ENCODE assay signal across 9 mouse cellular contexts in genomic region chr17:80004345-80005239, GRCm38 (mm10). TPM values are rescaled to one million over a fixed set of nuclear protein-coding genes. Genes with fewer than 3 reads are reported as not detected.
DNase-seq lines count a peak whose midpoint lies in the region; ATAC-seq and TF ChIP-seq lines count a peak whose summit lies in the region.
"Had no signal": no experiment of that assay in that cellular context is flagged by ENCODE, and none has a peak within 500 bp of the region (broad histone marks: within the 10 kb centered on the region; RNA-seq: fewer than 3 reads in every experiment).

No protein-coding gene starts in this region.

- H3K36me3 ChIP-seq in kidney, adult 2 months (ENCODE audit: control insufficient read depth, insufficient read depth, low read length), result no peaks in the 10 kb centered on the region
- H3K36me3 ChIP-seq in kidney, embryonic 16.5 days (ENCODE audit: insufficient read depth, low read length), result no peaks in the 10 kb centered on the region
- H3K36me3 ChIP-seq in forebrain, postnatal 0 days (ENCODE audit: insufficient read depth), result no peaks in the 10 kb centered on the region
- no peaks in the 10 kb centered on the region for H3K36me3 ChIP-seq in hindbrain, postnatal 0 days (ENCODE audit: insufficient read depth, low read length)
- H3K36me3 ChIP-seq in liver, embryonic 11.5 days (ENCODE audit: control insufficient read depth, insufficient read depth, low read length), result no peaks in the 10 kb centered on the region
- H3K36me3 ChIP-seq: neural tube, embryonic 12.5 days had no signal

- 42% methylated on average over 17 of the region's 17 CpGs for WGBS in kidney, adult 2 months
- WGBS in kidney, embryonic 16.5 days, result 46% methylated on average over 17 of the region's 17 CpGs
- WGBS in forebrain, postnatal 0 days, result 44% methylated on average over 17 of the region's 17 CpGs
- 46% methylated on average over 17 of the region's 17 CpGs for WGBS in hindbrain, postnatal 0 days
- 39% methylated on average over 17 of the region's 17 CpGs for WGBS in liver, embryonic 11.5 days

- no peak for TF ChIP-seq POLR2A in kidney, adult 2 months (IDR thresholded peaks at IDR 0.05; ENCODE audit: low read depth, low read length)

- no peaks in the 10 kb centered on the region for H3K4me1 ChIP-seq in kidney, adult 2 months (ENCODE audit: control insufficient read depth, insufficient read depth, low read length)
- H3K4me1 ChIP-seq in kidney, embryonic 16.5 days (ENCODE audit: insufficient read depth, low read length), result peaks cover 30% of the 10 kb centered on the region
- peaks cover 2% of the 10 kb centered on the region; the same call in 1 of the 2 replicates for H3K4me1 ChIP-seq in brown adipose tissue, adult 24 weeks (ENCODE audit: control insufficient read depth, insufficient read depth, insufficient read length, low read length)
- peaks cover 8% of the 10 kb centered on the region; the same call in 1 of the 2 replicates for H3K4me1 ChIP-seq in forebrain, postnatal 0 days (ENCODE audit: insufficient read depth)
- peaks cover 5% of the 10 kb centered on the region; the same call in 1 of the 2 replicates for H3K4me1 ChIP-seq in hindbrain, postnatal 0 days (ENCODE audit: insufficient read depth, low read length)
- H3K4me1 ChIP-seq in liver, embryonic 11.5 days (replicated peaks; ENCODE audit: control insufficient read depth, insufficient read depth, low read length), result no peaks in the 10 kb centered on the region

- H3K4me3 ChIP-seq in kidney, adult 2 months (ENCODE audit: insufficient read depth, low read depth, low read length), result no peak overlapping the region
- no peak overlapping the region for H3K4me3 ChIP-seq in kidney, embryonic 16.5 days (ENCODE audit: low read length)
- no peak overlapping the region for H3K4me3 ChIP-seq in brown adipose tissue, adult 24 weeks (ENCODE audit: insufficient read depth, low read depth, low read length)
- H3K4me3 ChIP-seq in forebrain, postnatal 0 days (ENCODE audit: low read depth, low read length), result no peak overlapping the region
- no peak overlapping the region for H3K4me3 ChIP-seq in hindbrain, postnatal 0 days (ENCODE audit: low read length)
- no peak overlapping the region for H3K4me3 ChIP-seq in liver, embryonic 11.5 days (ENCODE audit: low read depth, low read length)
- H3K4me3 ChIP-seq: neural tube, embryonic 12.5 days had no signal

- H3K27ac ChIP-seq in kidney, adult 2 months (ENCODE audit: insufficient read depth, low read depth, low read length), result no peak overlapping the region
- H3K27ac ChIP-seq in kidney, embryonic 16.5 days (ENCODE audit: low read length), result no peak overlapping the region
- peak overlapping the region; percentile 20; the same call in 1 of the 2 replicates for H3K27ac ChIP-seq in brown adipose tissue, adult 24 weeks (replicated peaks; ENCODE audit: low read depth, low read length)
- H3K27ac ChIP-seq in forebrain, postnatal 0 days (ENCODE audit: low read depth, low read length), result no peak overlapping the region
- no peak overlapping the region for H3K27ac ChIP-seq in hindbrain, postnatal 0 days
- no peak overlapping the region for H3K27ac ChIP-seq in liver, embryonic 11.5 days (ENCODE audit: low read depth, low read length)
- H3K27ac ChIP-seq: neural tube, embryonic 12.5 days had no signal

- no peak overlapping the region for H3K4me2 ChIP-seq in kidney, embryonic 16.5 days (replicated peaks; ENCODE audit: low read depth, low read length)
- no peak overlapping the region for H3K4me2 ChIP-seq in forebrain, postnatal 0 days (ENCODE audit: low read depth)
- no peak overlapping the region for H3K4me2 ChIP-seq in hindbrain, postnatal 0 days (ENCODE audit: low read depth, low read length)
- H3K4me2 ChIP-seq in liver, embryonic 11.5 days, result peak overlapping the region; percentile 20
- H3K4me2 ChIP-seq: neural tube, embryonic 12.5 days had no signal

- no peak overlapping the region for H3K9ac ChIP-seq in kidney, embryonic 16.5 days (replicated peaks; ENCODE audit: low read length)
- no peak overlapping the region for H3K9ac ChIP-seq in forebrain, postnatal 0 days
- no peak overlapping the region for H3K9ac ChIP-seq in hindbrain, postnatal 0 days (replicated peaks; ENCODE audit: low read length)
- no peak overlapping the region for H3K9ac ChIP-seq in liver, embryonic 11.5 days (ENCODE audit: low read depth, low read length)
- H3K9ac ChIP-seq: neural tube, embryonic 12.5 days had no signal

- H3K27me3 ChIP-seq in kidney, adult 2 months (replicated peaks; ENCODE audit: control insufficient read depth, insufficient read depth, low read length), result no peaks in the 10 kb centered on the region
- no peaks in the 10 kb centered on the region for H3K27me3 ChIP-seq in kidney, embryonic 16.5 days (ENCODE audit: insufficient read depth, low read length)
- no peaks in the 10 kb centered on the region for H3K27me3 ChIP-seq in forebrain, postnatal 0 days (ENCODE audit: insufficient read depth, low read length)
- no peaks in the 10 kb centered on the region for H3K27me3 ChIP-seq in hindbrain, postnatal 0 days (ENCODE audit: insufficient read depth, low read length)
- H3K27me3 ChIP-seq in liver, embryonic 11.5 days (replicated peaks; ENCODE audit: control insufficient read depth, insufficient read depth, low read length), result no peaks in the 10 kb centered on the region
- H3K27me3 ChIP-seq: neural tube, embryonic 12.5 days had no signal

- peak; percentile 67 for TF ChIP-seq CTCF in kidney, adult 2 months (conservative IDR thresholded peaks at IDR 0.05; ENCODE audit: insufficient read depth, insufficient read length, low read depth, low read length)
- peak; percentile 57 for TF ChIP-seq CTCF in forebrain, postnatal 0 days (IDR thresholded peaks at IDR 0.05; ENCODE audit: low read depth)
- TF ChIP-seq CTCF in hindbrain, postnatal 0 days (IDR thresholded peaks at IDR 0.05; ENCODE audit: low read depth), result peak; percentile 69

- H3K9me3 ChIP-seq in kidney, embryonic 16.5 days (ENCODE audit: low read length), result 0 out of 2 replicates have a peak, but pooled peaks cover 3% of the 10 kb centered on the region
- H3K9me3 ChIP-seq in forebrain, postnatal 0 days (ENCODE audit: low read length), result no peaks in the 10 kb centered on the region
- no peaks in the 10 kb centered on the region for H3K9me3 ChIP-seq in hindbrain, postnatal 0 days (ENCODE audit: low read length)
- no peaks in the 10 kb centered on the region for H3K9me3 ChIP-seq in liver, embryonic 11.5 days (ENCODE audit: control insufficient read depth, low read length)
- H3K9me3 ChIP-seq: neural tube, embryonic 12.5 days had no signal

- no peak; the same call in 1 of the 2 replicates for ATAC-seq in kidney, embryonic 16.5 days (ENCODE audit: low FRiP score, low TSS enrichment)
- ATAC-seq in forebrain, postnatal 0 days, result peak; percentile 68
- peak; percentile 79 for ATAC-seq in hindbrain, postnatal 0 days
- peak; percentile 81 for ATAC-seq in liver, embryonic 11.5 days (replicated peaks; ENCODE audit: low FRiP score)

- peak; percentile 81 for DNase-seq in kidney, adult 2 months
- DNase-seq in forebrain, postnatal 0 days, result peak; percentile 59
- DNase-seq in hindbrain, postnatal 0 days (ENCODE audit: low spot score), result peak; percentile 83
- peak; percentile 63 for DNase-seq in liver, embryonic 11.5 days (ENCODE audit: low spot score)
- peak; percentile 58 for DNase-seq in ovary, adult 18-20 months (ENCODE audit: low spot score)
- DNase-seq in thymus, postnatal 10 days (ENCODE audit: low spot score in 2 of 2), result peak; percentile 82 to 95

RNA-seq across cellular contexts. Expression of gene Hnrnpll, which starts 57.5 kb away (rescaled TPM):
- 11.7 and 13.1 TPM in 2 replicates for polyA plus RNA-seq in kidney, adult 2 months (2012; rRNA removed)
- polyA plus RNA-seq in kidney, embryonic 16.5 days (2015; fragmentation: Nextera tagmentation; extraction: Ambion mirVana), result 56.9 and 59.2 TPM in 2 replicates
- 15.9 and 22.5 TPM in 2 replicates for polyA plus RNA-seq in brown adipose tissue, adult 24 weeks (2012; ENCODE audit: insufficient read depth, insufficient read length, missing spikeins)
- total RNA-seq in forebrain, postnatal 0 days (2014; rRNA removed), result 60.2 and 67.6 TPM in 2 replicates
- polyA plus RNA-seq in forebrain, postnatal 0 days (2015; fragmentation: Nextera tagmentation; extraction: Ambion mirVana), result 42.3 and 49.7 TPM in 2 replicates
- 41.8 and 52.7 TPM in 2 replicates for total RNA-seq in hindbrain, postnatal 0 days (2014; rRNA removed)
- polyA plus RNA-seq in hindbrain, postnatal 0 days (2015; fragmentation: Nextera tagmentation; extraction: Ambion mirVana), result 40.0 and 40.2 TPM in 2 replicates
- polyA plus RNA-seq in liver, embryonic 11.5 days (2014; fragmentation: Nextera tagmentation; extraction: Ambion mirVana), result 57.2 and 65.9 TPM in 2 replicates
